Mouse (Mus musculus): ENCODE results near the gene Araf.

- TF ChIP-seq POLR2A (IDR thresholded peaks at IDR 0.05; ENCODE audit: insufficient read depth, low read depth, low read length) (no peak), CTCF (IDR thresholded peaks at IDR 0.05; ENCODE audit: insufficient read depth, low read depth, low read length) (no peak)
Observed at GRCm38 (mm10) chrX:20797681-20798080, at the start of gene Araf.

Measured in olfactory bulb, adult 2 months (tissue).